Mouse (Mus musculus) A20 (cell line): Measurements from ENCODE around the gene Llgl1.

ENCODE experiments used
- DNase-seq: peaks from one replicate; pipeline ENCODE4 v3.0.0-alpha.2; 2011; ENCODE audit warnings: low read depth, low spot score

Llgl1 gene

GRCm38 (mm10) chr11:60726601-60727391 lies 27.3 kb downstream of the Llgl1 start, which contains the start of gene Flii:
Gene Flii (minus strand): TSS chr11:60727263.
- DNase-seq, result peak; percentile 90

GRCm38 (mm10) chr11:60727392-60728140 lies 28.0 kb downstream of the Llgl1 start:
- no peak for DNase-seq

GRCm38 (mm10) chr11:60728260-60728761 lies 28.8 kb downstream of the Llgl1 start, which contains the start of gene Mief2:
Gene Mief2 (plus strand): TSS chr11:60728398.
- DNase-seq, result peak; percentile 98

GRCm38 (mm10) chr11:60729217-60729641 lies 29.7 kb downstream of the Llgl1 start:
- DNase-seq, result no peak

GRCm38 (mm10) chr11:60730169-60730568 lies 30.6 kb downstream of the Llgl1 start:
- no peak for DNase-seq

GRCm38 (mm10) chr11:60731251-60731650 lies 31.7 kb downstream of the Llgl1 start:
- DNase-seq, result no peak

GRCm38 (mm10) chr11:60734206-60734605 lies 34.7 kb downstream of the Llgl1 start:
- no peak for DNase-seq

GRCm38 (mm10) chr11:60735191-60735590 lies 35.7 kb downstream of the Llgl1 start:
- peak; percentile 24 for DNase-seq

- DNase-seq, result no peak
Observed at GRCm38 (mm10) chr11:60736491-60736890, 37.0 kb downstream of the Llgl1 start.

GRCm38 (mm10) chr11:60737450-60737849 lies 37.9 kb downstream of the Llgl1 start:
- no peak for DNase-seq

- no peak for DNase-seq
Observed at GRCm38 (mm10) chr11:60740321-60740720, 40.8 kb downstream of the Llgl1 start.

GRCm38 (mm10) chr11:60755570-60755969 lies 56.0 kb downstream of the Llgl1 start:
- no peak for DNase-seq

GRCm38 (mm10) chr11:60761681-60762080 lies 62.2 kb downstream of the Llgl1 start:
- DNase-seq, result peak; percentile 58
